ENCODE assay signal across 20 mouse cellular contexts in the genomic region with DNA sequence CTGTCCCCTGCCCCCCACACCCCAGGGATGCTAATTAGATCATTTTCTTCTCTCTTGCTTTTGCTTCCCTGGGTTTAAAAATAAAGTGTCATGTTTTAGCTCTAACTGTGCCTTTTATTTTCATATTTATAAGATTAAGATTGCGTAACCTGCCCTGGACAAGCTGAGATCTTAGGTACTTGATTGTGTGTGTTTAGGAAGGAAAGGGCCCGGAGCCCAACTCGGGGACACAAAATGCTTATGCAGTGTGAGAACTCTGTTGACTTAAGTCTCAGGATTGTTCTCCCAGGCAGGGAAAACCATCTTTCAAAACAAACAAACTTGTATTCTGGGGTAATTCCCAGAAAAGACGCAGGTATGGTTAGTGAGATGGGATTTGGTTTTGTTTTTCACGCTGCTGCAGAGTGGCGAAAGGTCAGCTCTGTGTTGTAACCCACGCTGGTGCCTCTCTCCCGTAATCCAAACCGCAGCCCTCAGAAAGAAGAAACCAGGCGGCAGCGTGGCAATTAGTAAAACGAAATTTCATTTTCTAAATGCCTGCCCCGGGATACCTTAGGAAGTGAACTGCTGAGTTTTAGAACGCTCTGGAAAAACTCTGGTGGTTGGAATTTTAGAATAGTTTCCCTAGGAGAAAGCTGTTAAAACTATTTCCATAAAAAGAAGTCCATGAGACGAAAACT.
DNase-seq lines count a peak whose midpoint lies in the region; ATAC-seq and TF ChIP-seq lines count a peak whose summit lies in the region.
"Had no signal": no experiment of that assay in that cellular context is flagged by ENCODE, and none has a peak within 500 bp of the region (broad histone marks: within the 10 kb centered on the region; RNA-seq: fewer than 3 reads in every experiment).

No protein-coding gene starts in this region.

- H3K9ac ChIP-seq in lung, postnatal 0 days (replicated peaks; ENCODE audit: low read depth): no peak overlapping the region
- no peak overlapping the region for H3K9ac ChIP-seq in limb, embryonic 13.5 days
- H3K9ac ChIP-seq: hindbrain, embryonic 15.5 days; midbrain, embryonic 12.5 days; neural tube, embryonic 15.5 days had no signal

- 0 out of 2 replicates have a peak overlapping the region, but pooled peaks have one; percentile 17 for H3K4me2 ChIP-seq in lung, postnatal 0 days (replicated peaks; ENCODE audit: low read depth, low read length)
- H3K4me2 ChIP-seq in limb, embryonic 13.5 days (replicated peaks): peak overlapping the region; percentile 28; the same call in 1 of the 2 replicates
- H3K4me2 ChIP-seq: hindbrain, embryonic 15.5 days; midbrain, embryonic 12.5 days; neural tube, embryonic 15.5 days had no signal

- no peak overlapping the region for H3K27ac ChIP-seq in gastrocnemius, adult 2 months
- H3K27ac ChIP-seq in lung, postnatal 0 days (ENCODE audit: low read length): no peak overlapping the region
- H3K27ac ChIP-seq in limb, embryonic 13.5 days: no peak overlapping the region
- H3K27ac ChIP-seq: hindbrain, embryonic 15.5 days; layer of hippocampus, adult 2 months; macrophage; midbrain, embryonic 12.5 days; neural tube, embryonic 15.5 days had no signal

- TF ChIP-seq EP300 in lung, postnatal 0 days (IDR thresholded peaks at IDR 0.05): no peak

- no peaks in the 10 kb centered on the region for H3K27me3 ChIP-seq in lung, postnatal 0 days (replicated peaks; ENCODE audit: insufficient read depth, low read length)
- no peaks in the 10 kb centered on the region for H3K27me3 ChIP-seq in limb, embryonic 13.5 days
- H3K27me3 ChIP-seq: hindbrain, embryonic 15.5 days; midbrain, embryonic 12.5 days; neural tube, embryonic 15.5 days had no signal

- no peaks in the 10 kb centered on the region for H3K9me3 ChIP-seq in lung, postnatal 0 days (ENCODE audit: low read length)
- no peaks in the 10 kb centered on the region for H3K9me3 ChIP-seq in limb, embryonic 13.5 days
- H3K9me3 ChIP-seq: hindbrain, embryonic 15.5 days; midbrain, embryonic 12.5 days; neural tube, embryonic 15.5 days had no signal

- peak; percentile 62 for ATAC-seq in lung, postnatal 0 days
- no peak for ATAC-seq in limb, embryonic 13.5 days (ENCODE audit: low FRiP score, low read depth)
- ATAC-seq: intestine, embryonic 16.5 days had no signal

- no peak for TF ChIP-seq CTCF in gastrocnemius, adult 2 months (IDR thresholded peaks at IDR 0.05)
- TF ChIP-seq CTCF in lung, postnatal 0 days (IDR thresholded peaks at IDR 0.05): no peak

- no peaks in the 10 kb centered on the region for H3K36me3 ChIP-seq in lung, postnatal 0 days (ENCODE audit: insufficient read depth, low read length)
- H3K36me3 ChIP-seq in limb, embryonic 13.5 days: no peaks in the 10 kb centered on the region
- H3K36me3 ChIP-seq: hindbrain, embryonic 15.5 days; midbrain, embryonic 12.5 days; neural tube, embryonic 15.5 days had no signal

- no peak for DNase-seq in gastrocnemius, adult 2 months
- no peak for DNase-seq in gastrocnemius, postnatal 14 days
- peak; percentile 68 for DNase-seq in lung, postnatal 0 days (ENCODE audit: low spot score)
- no peak for DNase-seq in lung, postnatal 4 days
- no peak for DNase-seq in thymus, postnatal 10 days (ENCODE audit: low spot score in 2 of 2)
- DNase-seq in right cerebral cortex, postnatal 36 days (ENCODE audit: low spot score in 2 of 2): no peak
- DNase-seq in spleen, postnatal 36 days (ENCODE audit: low spot score in 2 of 2): no peak
- DNase-seq: adrenal gland, postnatal 10 days; cerebellum, adult 11-12 months; cerebellum, postnatal 25 days; gastrocnemius, postnatal 10 days; right cerebral cortex, postnatal 25 days; thymus, postnatal 4 days had no signal

- peak overlapping the region; percentile 0; the same call in 1 of the 2 replicates for H3K4me3 ChIP-seq in gastrocnemius, adult 2 months
- H3K4me3 ChIP-seq in lung, postnatal 0 days (ENCODE audit: low read depth, low read length): no peak overlapping the region
- H3K4me3 ChIP-seq in limb, embryonic 13.5 days: no peak overlapping the region
- H3K4me3 ChIP-seq: hindbrain, embryonic 15.5 days; layer of hippocampus, adult 2 months; midbrain, embryonic 12.5 days; neural tube, embryonic 15.5 days had no signal

- 44% methylated on average over 15 of the region's 15 CpGs for WGBS in lung, postnatal 0 days
- WGBS in limb, embryonic 13.5 days: 37% methylated on average over 15 of the region's 15 CpGs

- H3K4me1 ChIP-seq in lung, postnatal 0 days (ENCODE audit: insufficient read depth, low read depth, low read length): no peaks in the 10 kb centered on the region
- peaks cover 8% of the 10 kb centered on the region for H3K4me1 ChIP-seq in limb, embryonic 13.5 days
- H3K4me1 ChIP-seq: hindbrain, embryonic 15.5 days; neural tube, embryonic 15.5 days had no signal

- intact Hi-C loops in gastrocnemius, adult 2 months (cut with DNase I): no loop called here
- intact Hi-C loops in gastrocnemius, postnatal 14 days (cut with DNase I; ENCODE audit: low total_unique reads): no loop called here
